Mouse (Mus musculus) ES-E14 (cell line): ENCODE data around the gene Cep95.

ENCODE experiments used
- CHD2 ChIP-seq: IDR thresholded peaks from 2 replicates; pipeline ENCODE4 v1.6.1; 2014; ENCODE audit warnings: mild to moderate bottlenecking, low read depth, low read length, inconsistent platforms
- HCFC1 ChIP-seq: IDR thresholded peaks from 2 replicates; pipeline ENCODE4 v1.6.1; 2012; ENCODE audit warnings: low read length, inconsistent platforms, borderline replicate concordance; ENCODE audit not compliant: insufficient read depth
- MAFK ChIP-seq: IDR thresholded peaks from 2 replicates; pipeline ENCODE4 v1.6.1; 2014; ENCODE audit warnings: mild to moderate bottlenecking, low read depth, low read length, inconsistent platforms; ENCODE audit not compliant: insufficient read depth
- ZC3H11A ChIP-seq: IDR thresholded peaks from 2 replicates; pipeline ENCODE4 v1.6.1; 2012; ENCODE audit warnings: low read depth, mild to moderate bottlenecking, inconsistent platforms, low read length, borderline replicate concordance
- ZNF384 ChIP-seq: IDR thresholded peaks from 2 replicates; pipeline ENCODE4 v1.6.1; 2012; ENCODE audit warnings: low read depth, low read length, inconsistent platforms

DNA sequence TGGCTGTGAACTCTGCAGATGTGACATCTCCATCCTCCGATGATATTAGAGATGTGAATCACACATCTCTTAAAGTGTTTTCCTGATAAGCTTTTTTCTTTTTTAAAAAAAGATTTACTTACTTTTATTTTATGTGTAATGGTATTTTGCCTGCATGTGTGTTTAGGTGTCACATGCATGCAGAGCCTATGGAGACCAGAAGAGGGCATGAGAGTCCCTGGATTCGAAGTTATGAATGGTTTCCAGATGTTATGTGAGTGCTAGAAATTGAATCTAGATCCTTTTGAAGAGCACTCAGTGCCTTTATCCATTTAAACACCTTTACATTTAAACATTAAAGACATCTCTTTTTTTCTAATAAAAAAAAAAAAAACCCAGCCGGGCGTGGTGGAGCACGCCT is 44.1 kb upstream of the Cep95 start:
- TF ChIP-seq CHD2 (no peak), ZNF384 (no peak), ZC3H11A (0 out of 2 replicates have a peak, but pooled peaks have one; percentile 35), MAFK (no peak), HCFC1 (no peak)
